Mouse (Mus musculus) frontal cortex, postnatal 14 days (tissue): ENCODE measurements around the gene Ice2.
A peak's percentile ranks its signal among the peaks of the same experiment; 100 is the strongest.

ENCODE experiments used
- DNase-seq, 2 experiments: peaks; one replicate each; pipeline ENCODE4 v3.0.0; 2022; ENCODE audit warnings: low spot score in 2 of 2

Ice2 gene

DNA sequence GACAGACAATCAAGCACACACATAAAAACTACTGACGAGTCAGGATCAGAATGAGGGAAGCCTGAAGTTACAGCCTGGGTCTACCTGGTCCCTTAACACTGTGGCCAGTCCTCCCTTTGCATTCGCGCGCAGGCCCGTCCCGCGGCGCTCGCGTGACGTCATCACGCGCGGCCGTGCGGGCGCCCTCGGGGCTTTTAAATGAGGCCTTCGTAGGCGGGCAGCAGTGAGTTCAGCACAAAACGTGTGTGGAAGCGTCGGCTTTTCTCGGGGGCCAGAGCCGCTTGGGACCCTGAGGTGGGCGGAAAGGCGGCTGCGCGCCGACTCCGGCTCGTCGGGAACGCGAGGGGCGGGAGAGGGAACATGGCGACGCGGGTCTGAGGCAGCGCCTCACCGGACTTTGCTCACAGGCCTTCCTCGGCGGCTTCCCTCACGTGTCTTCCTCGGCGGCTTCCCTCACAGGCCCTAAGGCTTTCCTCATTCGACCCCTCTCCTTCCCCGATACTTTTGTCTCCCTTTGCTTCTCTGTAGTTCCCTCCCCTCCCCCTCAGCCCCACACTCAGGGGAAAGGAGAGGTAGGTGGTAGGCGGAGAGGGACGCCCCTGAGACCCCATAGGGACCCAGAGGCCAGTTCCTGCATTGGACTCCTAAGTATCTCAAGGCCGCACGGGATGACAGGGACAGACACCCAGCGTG is at the start of gene Ice2:
Gene Ice2, plus strand, starts transcription at position 147 of the 693 bp plus-strand sequence.
- peak; percentile 42 to 63 for DNase-seq

DNA sequence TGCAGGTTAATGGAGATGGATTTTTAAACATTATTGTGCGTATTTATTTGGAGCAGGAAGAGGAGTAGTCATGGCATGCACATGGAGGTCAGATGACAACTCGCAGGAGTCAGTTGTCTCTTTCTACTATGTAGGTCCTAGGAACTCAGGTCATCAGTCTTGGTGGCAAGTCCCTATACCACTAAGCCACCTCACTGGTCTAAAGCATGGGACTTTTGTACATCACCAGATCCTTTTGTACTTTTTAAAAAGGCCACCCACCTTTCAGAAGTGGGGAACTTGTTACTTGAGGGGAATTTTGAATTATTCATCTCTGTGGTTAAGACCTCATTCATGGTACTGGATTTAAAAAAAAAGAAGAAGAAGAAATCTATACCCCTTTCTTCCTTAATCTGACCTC is 48.2 kb upstream of the Ice2 start:
- DNase-seq, result no peak

GRCm38 (mm10) chr9:69354228-69354627 is 43.5 kb upstream of the Ice2 start:
- no peak for DNase-seq

GRCm38 (mm10) chr9:69357834-69358233 is 39.9 kb upstream of the Ice2 start:
- DNase-seq, result peak; percentile 18 to 66

DNA sequence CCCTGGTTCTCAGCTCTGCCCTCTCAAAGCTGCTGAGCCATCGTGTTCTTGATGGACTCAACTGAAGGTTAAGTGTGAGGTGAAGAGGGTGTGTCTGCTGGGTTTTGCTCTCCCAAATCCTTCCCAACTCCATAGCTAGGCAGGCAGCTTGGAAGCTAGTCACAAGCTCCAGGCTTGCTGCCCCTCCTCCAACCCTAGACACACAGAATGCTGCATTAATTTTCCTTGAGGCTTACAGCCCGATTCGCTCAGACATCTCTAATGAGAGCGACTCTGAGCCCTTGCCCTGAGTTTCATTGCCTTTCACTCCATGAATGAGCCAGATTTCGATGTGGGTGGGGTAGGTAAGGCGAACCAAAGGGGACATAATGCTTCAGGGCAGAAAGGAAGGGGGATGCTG is 38.9 kb upstream of the Ice2 start:
- DNase-seq, result no peak

GRCm38 (mm10) chr9:69361951-69362445 is 35.7 kb upstream of the Ice2 start:
- DNase-seq, result no peak

DNA sequence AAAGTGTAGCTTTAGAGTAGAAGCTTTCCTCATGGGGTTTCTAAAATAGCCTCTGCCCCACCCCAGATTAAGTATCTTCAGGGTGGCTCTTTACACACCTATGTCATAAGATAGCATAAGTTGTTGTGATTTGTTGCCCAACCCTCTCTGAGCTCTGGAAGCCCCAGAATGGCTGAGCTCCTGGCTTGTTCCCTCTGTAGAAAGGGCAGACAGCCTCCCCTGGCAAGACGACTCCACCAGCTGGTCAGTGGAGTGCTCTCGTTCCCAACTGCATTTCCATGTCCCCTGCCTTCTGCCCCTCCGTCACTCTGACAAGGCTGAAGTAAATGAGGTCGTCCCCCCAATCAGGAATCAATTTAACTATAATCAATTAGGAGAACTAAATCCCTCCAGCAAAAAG is 34.9 kb upstream of the Ice2 start:
- DNase-seq, result no peak

DNA sequence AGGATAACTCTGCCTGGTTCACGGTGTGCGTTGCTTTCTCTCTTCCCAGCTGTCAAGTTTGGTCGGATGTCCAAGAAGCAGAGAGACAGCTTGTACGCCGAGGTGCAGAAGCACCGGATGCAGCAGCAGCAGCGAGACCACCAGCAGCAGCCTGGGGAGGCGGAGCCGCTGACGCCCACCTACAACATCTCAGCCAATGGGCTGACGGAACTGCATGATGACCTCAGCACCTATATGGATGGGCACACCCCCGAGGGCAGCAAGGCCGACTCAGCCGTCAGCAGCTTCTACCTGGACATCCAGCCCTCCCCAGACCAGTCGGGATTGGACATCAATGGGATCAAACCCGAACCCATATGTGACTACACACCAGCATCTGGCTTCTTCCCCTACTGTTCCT is 33.6 kb upstream of the Ice2 start:
- no peak for DNase-seq

- no peak for DNase-seq
These were observed 30.7 kb upstream of the Ice2 start for GRCm38 (mm10) chr9:69367055-69367454.

- DNase-seq, result peak; percentile 19 to 63
These were observed 29.6 kb upstream of the Ice2 start for GRCm38 (mm10) chr9:69368071-69368470.

DNA sequence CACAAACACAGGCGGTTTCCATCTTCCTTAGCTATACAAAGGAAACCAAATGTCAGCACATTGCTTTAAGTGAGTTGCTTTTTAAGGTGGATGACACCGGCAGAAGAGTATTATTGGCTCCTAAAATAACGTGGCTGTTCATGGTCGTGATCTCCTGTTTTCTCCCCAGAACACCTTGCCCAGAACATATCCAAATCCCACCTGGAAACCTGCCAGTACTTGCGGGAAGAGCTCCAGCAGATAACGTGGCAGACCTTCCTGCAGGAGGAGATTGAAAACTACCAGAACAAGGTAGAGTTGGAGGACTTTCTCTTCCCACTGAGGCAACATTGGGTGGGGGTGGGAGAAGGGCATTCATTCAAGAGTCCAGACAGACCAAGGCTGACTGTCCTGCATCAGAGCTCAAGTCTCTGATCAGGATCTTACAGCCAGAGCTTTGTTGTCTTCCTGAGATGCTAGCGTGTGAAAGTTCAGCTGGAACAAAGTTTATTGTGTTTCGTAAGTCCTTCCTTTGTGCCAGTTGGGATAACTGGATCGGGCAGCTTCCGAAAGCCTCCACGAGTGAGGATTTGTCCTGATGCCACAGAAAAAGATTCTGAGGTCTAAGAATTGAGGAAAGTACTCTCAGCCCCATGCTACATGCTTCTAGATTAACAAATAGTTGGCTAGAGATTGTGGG is 26.5 kb upstream of the Ice2 start:
- no peak for DNase-seq

- no peak for DNase-seq
These were observed 24.8 kb upstream of the Ice2 start for GRCm38 (mm10) chr9:69372871-69373270.

GRCm38 (mm10) chr9:69376982-69377653 is 20.6 kb upstream of the Ice2 start:
- no peak for DNase-seq

- DNase-seq, result no peak
These were observed 20.1 kb upstream of the Ice2 start for GRCm38 (mm10) chr9:69377654-69378045.

DNA sequence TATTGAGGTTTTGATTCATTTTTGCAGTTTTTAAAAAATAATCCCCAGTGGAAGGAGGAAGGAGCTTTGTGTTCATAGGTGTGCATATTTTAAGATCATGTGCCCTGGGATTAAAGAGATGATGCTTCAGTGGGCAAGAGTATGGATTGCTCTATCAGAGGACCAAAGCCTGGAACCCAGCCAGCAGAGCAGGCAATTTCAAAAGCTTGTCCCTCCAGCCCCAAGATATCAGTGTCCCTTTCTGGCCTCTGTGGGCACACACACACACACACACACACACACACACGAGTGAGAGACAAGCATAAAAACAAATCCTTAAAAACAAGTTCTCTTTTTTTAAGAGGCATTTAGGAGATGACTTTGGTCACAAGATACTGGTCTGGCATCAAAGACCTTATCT is 17.2 kb upstream of the Ice2 start:
- no peak for DNase-seq

DNA sequence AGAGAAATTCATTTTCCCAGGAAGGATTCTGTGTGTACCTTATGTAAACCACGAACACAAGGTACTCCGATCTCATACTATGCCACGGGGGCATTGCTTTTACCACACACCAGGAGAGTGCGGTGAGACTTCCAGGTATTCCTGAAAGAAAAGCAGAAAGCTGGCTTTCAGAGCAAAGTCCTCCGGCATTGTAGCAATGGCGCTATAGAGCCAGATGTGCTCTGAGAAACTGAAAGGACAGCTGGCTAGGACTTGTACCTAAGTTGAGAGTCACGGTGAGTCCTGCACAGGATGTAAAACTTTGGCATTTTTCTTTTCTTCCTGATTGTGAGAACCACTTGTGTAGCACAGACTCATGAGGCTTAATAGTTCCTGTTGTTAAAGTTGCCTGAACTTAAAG is 16.0 kb upstream of the Ice2 start:
- DNase-seq, result no peak

- no peak for DNase-seq
These were observed 13.2 kb upstream of the Ice2 start for GRCm38 (mm10) chr9:69384475-69384874.

DNA sequence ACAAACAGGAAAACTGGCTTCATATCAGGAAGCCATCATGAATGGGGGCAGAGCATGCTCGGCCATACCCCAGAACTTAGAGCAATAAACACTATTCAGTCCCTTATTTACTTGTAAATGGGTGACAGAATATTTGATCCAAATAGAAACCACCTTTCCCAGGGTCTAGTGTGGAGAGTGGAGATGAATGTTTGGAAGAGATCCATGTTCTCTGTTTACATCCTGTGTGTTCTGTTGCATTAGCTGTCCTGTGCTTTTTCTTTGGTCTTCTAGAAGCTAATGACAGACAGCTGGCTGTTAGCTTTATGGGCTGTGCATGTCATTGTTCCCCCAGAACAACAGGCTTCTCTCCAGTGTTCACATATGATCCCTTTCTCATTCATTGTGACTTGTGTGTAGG is 12.8 kb upstream of the Ice2 start:
- no peak for DNase-seq

GRCm38 (mm10) chr9:69387296-69387695 is 10.4 kb upstream of the Ice2 start:
- no peak for DNase-seq

GRCm38 (mm10) chr9:69390631-69391030 is 7.1 kb upstream of the Ice2 start:
- DNase-seq, result no peak

DNA sequence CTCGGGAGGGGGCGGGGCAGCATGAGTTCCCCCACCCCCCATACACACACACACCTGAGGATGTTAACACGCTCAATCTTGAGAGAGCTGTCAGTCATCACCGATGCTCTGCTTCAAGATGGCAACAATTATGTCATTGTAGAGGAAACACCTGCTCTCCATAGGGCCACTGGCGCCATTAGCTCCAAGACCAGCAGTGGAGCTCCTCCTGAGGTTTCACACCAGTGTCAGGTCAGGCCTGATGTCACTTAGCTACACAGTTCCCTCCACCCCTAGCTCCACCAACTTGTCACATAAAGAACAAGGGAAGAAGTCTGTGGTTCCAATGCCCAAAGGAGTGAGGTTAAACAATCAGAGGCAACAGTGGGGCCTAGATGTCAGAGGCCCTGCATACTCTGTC is 3.5 kb upstream of the Ice2 start:
- DNase-seq, result no peak

GRCm38 (mm10) chr9:69397432-69397759 is 310 bp upstream of the Ice2 start:
- no peak for DNase-seq

DNA sequence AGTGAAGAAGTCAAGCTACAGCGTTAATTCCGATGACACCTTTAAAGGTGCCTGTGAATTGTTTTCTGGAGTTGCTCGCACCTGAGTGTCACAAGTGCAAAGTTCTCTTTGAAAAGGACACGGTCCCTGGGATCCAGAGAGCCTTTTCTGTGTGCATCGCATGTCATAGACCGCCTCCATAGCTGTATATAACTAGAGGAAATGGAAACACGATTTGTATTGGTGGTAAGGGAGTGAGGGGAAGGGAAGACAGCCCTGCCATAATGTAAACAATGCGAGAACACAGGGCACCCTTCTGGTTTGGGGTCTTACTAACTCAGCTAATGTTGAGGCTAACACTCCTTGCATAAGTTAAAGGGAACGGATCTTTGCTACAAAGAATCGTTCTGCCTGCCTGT is 746 bp downstream of the Ice2 start:
- DNase-seq, result no peak
